Mouse (Mus musculus): ENCODE data around the gene Foxc1. TPM values are rescaled to one million over a fixed set of nuclear protein-coding genes. Genes with fewer than 3 reads are reported as not detected.

Gene Foxc1
- total and polyA plus RNA-seq, 2 experiments: 0.05 to 0.09 TPM

DNA sequence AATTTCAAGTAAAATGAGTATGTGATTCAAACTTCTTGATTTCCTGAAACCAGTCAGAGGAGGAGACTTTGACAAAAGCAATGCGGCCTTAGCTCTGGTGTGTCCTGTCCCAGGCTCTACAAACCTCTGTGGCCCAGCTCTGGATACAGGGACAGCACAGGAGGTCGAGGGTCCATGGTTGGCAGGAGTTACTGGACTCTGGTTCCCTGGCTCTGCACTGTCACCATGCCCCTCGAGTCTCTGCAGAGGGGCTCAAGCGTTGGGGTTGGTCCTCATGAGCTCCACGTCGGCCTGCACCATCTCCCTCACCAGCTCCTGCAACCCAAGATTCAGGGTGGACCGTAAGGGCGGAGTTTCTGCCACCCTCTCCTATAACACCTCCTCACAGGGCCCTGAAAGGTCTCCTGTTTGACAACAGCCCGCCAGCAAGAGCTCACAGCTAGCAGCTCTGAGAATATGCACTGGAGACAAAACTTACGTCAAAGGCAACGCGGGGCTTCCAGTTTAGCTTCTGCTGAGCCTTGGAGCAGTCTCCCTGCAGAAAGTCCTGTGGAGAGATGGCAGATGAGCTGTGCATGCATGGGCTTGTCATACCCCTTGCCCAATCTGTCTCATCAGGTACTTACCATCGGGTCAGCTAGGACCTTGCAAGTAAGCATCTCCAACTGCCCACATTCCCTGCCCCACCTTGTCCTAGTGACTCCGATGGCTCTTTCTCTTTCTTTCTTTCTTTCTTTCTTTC lies 13.4 kb downstream of the Foxc1 start:
- Histone ChIP-seq H3K36me3 (ENCODE audit: control insufficient read depth, insufficient read depth, low read length) (no peaks in the 10 kb centered on the region), H3K9ac (ENCODE audit: low read depth, low read length) (no peak overlapping the region), H3K27me3 (ENCODE audit: control insufficient read depth, insufficient read depth, low read length) (no peaks in the 10 kb centered on the region), H3K4me3 (ENCODE audit: insufficient read depth, low read depth, low read length) (no peak overlapping the region), H3K79me2 (ENCODE audit: control insufficient read depth, insufficient read depth, low read length) (no peaks in the 10 kb centered on the region), H3K27ac (replicated peaks; ENCODE audit: insufficient read depth, low read depth, low read length) (no peak overlapping the region), H3K4me1 (ENCODE audit: control insufficient read depth, insufficient read depth, low read length) (no peaks in the 10 kb centered on the region)
- 75% methylated on average over 14 of the region's 14 CpGs for WGBS
- DNase-seq (ENCODE audit: extremely low read depth, low read depth, low spot score): no peak
- TF ChIP-seq CTCF (IDR thresholded peaks at IDR 0.05; ENCODE audit: low read depth, low read length) (no peak), POLR2A (IDR thresholded peaks at IDR 0.05; ENCODE audit: extremely low read depth, insufficient read depth, low read length) (no peak)

DNA sequence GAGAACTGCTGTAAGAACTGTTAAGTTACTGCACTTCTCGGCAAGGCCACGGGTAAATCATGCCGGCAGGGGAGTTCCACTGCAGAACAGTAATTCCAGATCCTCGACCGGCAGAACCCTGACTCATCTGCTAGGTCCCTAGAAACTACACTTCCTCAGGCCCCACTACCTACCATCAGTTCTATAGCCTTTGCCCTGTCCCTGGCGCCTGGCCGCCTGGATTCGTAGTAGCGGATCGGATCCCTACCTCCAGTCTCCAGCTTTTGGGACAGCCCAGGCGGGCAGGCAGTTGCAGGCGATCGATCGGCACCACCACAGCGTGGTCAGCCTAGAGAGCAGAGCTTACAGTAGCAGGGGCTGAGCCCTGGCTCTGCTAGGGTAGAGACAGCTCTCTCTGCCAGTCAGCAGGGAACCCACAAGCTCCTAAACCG lies 14.2 kb downstream of the Foxc1 start:
- Histone ChIP-seq H3K4me1 (ENCODE audit: control insufficient read depth, insufficient read depth, low read length) (no peaks in the 10 kb centered on the region), H3K79me2 (ENCODE audit: control insufficient read depth, insufficient read depth, low read length) (no peaks in the 10 kb centered on the region), H3K9ac (ENCODE audit: low read depth, low read length) (peak overlapping the region; percentile 68), H3K27me3 (ENCODE audit: control insufficient read depth, insufficient read depth, low read length) (no peaks in the 10 kb centered on the region), H3K36me3 (ENCODE audit: control insufficient read depth, insufficient read depth, low read length) (no peaks in the 10 kb centered on the region), H3K27ac (replicated peaks; ENCODE audit: insufficient read depth, low read depth, low read length) (no peak overlapping the region), H3K4me3 (ENCODE audit: insufficient read depth, low read depth, low read length) (peak overlapping the region; percentile 22; the same call in 1 of the 2 replicates)
- peak; percentile 62 for DNase-seq (ENCODE audit: extremely low read depth, low read depth, low spot score)
- no peak for TF ChIP-seq CTCF (IDR thresholded peaks at IDR 0.05; ENCODE audit: low read depth, low read length)
- no peak for TF ChIP-seq POLR2A (IDR thresholded peaks at IDR 0.05; ENCODE audit: extremely low read depth, insufficient read depth, low read length)
- 7% methylated on average over 16 of the region's 16 CpGs for WGBS

DNA sequence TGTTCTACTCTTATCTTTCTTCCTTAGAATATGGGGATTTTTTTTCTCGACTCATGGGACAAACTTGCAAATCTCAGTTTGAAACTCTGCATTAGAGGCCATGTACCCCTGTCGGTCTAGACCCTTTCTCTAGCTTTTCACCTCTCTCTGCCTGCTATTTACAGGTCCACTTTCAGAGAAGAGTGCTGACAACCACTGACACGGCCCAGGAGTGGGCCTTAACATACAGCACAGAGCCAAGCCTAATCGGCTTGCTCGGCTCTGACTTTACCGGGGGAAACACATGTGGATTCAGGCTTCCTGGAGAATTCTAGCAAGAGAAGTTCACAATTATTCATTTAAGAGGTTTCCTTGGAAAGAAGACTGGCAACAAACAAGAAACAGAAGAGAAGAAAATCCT lies 14.6 kb downstream of the Foxc1 start:
- 54% methylated on average over 6 of the region's 6 CpGs for WGBS
- no peak for TF ChIP-seq CTCF (IDR thresholded peaks at IDR 0.05; ENCODE audit: low read depth, low read length)
- H3K27me3 ChIP-seq (ENCODE audit: control insufficient read depth, insufficient read depth, low read length): no peaks in the 10 kb centered on the region
- no peak overlapping the region for H3K4me3 ChIP-seq (ENCODE audit: insufficient read depth, low read depth, low read length)
- no peak overlapping the region for H3K27ac ChIP-seq (replicated peaks; ENCODE audit: insufficient read depth, low read depth, low read length)
- no peak for DNase-seq (ENCODE audit: extremely low read depth, low read depth, low spot score)
- no peaks in the 10 kb centered on the region for H3K79me2 ChIP-seq (ENCODE audit: control insufficient read depth, insufficient read depth, low read length)
- H3K9ac ChIP-seq (ENCODE audit: low read depth, low read length): no peak overlapping the region
- H3K4me1 ChIP-seq (ENCODE audit: control insufficient read depth, insufficient read depth, low read length): no peaks in the 10 kb centered on the region
- no peaks in the 10 kb centered on the region for H3K36me3 ChIP-seq (ENCODE audit: control insufficient read depth, insufficient read depth, low read length)

DNA sequence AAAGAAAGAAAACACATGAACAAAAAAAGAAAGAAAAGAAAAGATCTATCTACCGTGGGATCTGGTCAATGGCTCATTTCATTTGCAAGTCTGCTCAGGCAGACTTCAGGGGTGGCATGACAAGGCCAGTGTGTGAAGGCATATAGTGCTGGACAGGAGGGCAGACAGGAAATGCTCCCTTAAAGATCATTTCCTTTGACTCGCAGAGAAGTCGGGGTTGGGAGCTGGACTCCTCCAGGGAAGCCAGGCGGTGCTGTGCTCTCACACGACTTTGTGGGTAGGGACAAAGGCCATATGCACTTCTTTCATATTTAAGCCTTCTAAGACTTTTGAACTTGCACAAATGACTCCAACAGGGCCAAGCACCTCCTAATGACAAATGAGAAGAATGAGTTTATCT lies 16.9 kb downstream of the Foxc1 start:
- Histone ChIP-seq H3K4me3 (ENCODE audit: insufficient read depth, low read depth, low read length) (no peak overlapping the region), H3K36me3 (ENCODE audit: control insufficient read depth, insufficient read depth, low read length) (no peaks in the 10 kb centered on the region), H3K9ac (ENCODE audit: low read depth, low read length) (no peak overlapping the region), H3K27ac (replicated peaks; ENCODE audit: insufficient read depth, low read depth, low read length) (no peak overlapping the region), H3K4me1 (ENCODE audit: control insufficient read depth, insufficient read depth, low read length) (no peaks in the 10 kb centered on the region), H3K27me3 (ENCODE audit: control insufficient read depth, insufficient read depth, low read length) (no peaks in the 10 kb centered on the region), H3K79me2 (ENCODE audit: control insufficient read depth, insufficient read depth, low read length) (no peaks in the 10 kb centered on the region)
- DNase-seq (ENCODE audit: extremely low read depth, low read depth, low spot score): no peak
- TF ChIP-seq CTCF (IDR thresholded peaks at IDR 0.05; ENCODE audit: low read depth, low read length) (no peak), POLR2A (IDR thresholded peaks at IDR 0.05; ENCODE audit: extremely low read depth, insufficient read depth, low read length) (no peak)
- WGBS: 77% methylated on average over 5 of the region's 5 CpGs

DNA sequence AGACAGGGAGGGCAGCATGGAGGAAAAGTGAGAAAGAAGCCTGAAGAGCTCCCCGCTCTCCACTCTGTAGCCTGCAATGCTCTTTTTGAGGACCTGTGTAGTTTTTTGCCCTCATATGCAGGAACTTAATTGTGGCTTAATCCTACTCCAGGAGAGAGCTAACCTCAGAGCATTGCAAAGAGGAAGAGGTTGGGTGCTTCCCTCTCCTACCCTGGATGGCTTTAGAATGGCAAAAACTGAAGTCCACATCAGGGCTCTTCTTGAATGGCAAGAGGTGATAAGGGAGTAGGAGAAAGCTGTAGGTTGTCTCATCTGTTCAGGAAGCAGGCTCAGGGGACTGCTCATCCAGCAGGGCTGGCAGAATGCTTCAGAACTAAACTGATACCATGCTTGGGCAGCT lies 18.7 kb downstream of the Foxc1 start:
- Histone ChIP-seq H3K4me3 (ENCODE audit: insufficient read depth, low read depth, low read length) (no peak overlapping the region), H3K27ac (replicated peaks; ENCODE audit: insufficient read depth, low read depth, low read length) (no peak overlapping the region), H3K36me3 (ENCODE audit: control insufficient read depth, insufficient read depth, low read length) (no peaks in the 10 kb centered on the region), H3K79me2 (ENCODE audit: control insufficient read depth, insufficient read depth, low read length) (no peaks in the 10 kb centered on the region), H3K4me1 (ENCODE audit: control insufficient read depth, insufficient read depth, low read length) (no peaks in the 10 kb centered on the region), H3K9ac (ENCODE audit: low read depth, low read length) (no peak overlapping the region), H3K27me3 (ENCODE audit: control insufficient read depth, insufficient read depth, low read length) (no peaks in the 10 kb centered on the region)
- no peak for DNase-seq (ENCODE audit: extremely low read depth, low read depth, low spot score)
- TF ChIP-seq CTCF (IDR thresholded peaks at IDR 0.05; ENCODE audit: low read depth, low read length): no peak
- TF ChIP-seq POLR2A (IDR thresholded peaks at IDR 0.05; ENCODE audit: extremely low read depth, insufficient read depth, low read length): no peak
- 97% methylated on average over 1 of the region's 1 CpGs for WGBS

DNA sequence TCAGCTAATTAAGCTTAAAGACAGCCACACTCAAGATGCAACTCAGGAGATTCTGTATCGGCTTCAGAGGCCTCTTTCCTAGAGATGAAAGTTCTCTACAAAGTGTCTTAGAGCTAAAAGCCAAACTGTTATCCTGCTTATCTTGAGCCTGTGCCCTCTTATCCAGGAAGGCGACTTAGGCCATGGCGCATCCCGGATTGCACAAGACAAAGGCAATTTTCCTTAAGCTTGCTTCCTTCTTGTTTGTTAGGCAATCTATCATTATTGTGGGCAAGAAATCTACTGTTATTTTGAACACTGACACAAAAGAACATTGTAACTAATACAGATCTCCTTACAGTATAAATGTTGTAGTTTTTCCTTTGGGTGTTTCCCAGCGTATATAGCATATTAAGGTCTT lies 20.7 kb downstream of the Foxc1 start:
- no peak for DNase-seq (ENCODE audit: extremely low read depth, low read depth, low spot score)
- no peak overlapping the region for H3K9ac ChIP-seq (ENCODE audit: low read depth, low read length)
- no peak overlapping the region for H3K27ac ChIP-seq (replicated peaks; ENCODE audit: insufficient read depth, low read depth, low read length)
- no peaks in the 10 kb centered on the region for H3K79me2 ChIP-seq (ENCODE audit: control insufficient read depth, insufficient read depth, low read length)
- H3K36me3 ChIP-seq (ENCODE audit: control insufficient read depth, insufficient read depth, low read length): no peaks in the 10 kb centered on the region
- TF ChIP-seq CTCF (IDR thresholded peaks at IDR 0.05; ENCODE audit: low read depth, low read length): no peak
- TF ChIP-seq POLR2A (IDR thresholded peaks at IDR 0.05; ENCODE audit: extremely low read depth, insufficient read depth, low read length): no peak
- 80% methylated on average over 5 of the region's 5 CpGs for WGBS
- no peak overlapping the region for H3K4me3 ChIP-seq (ENCODE audit: insufficient read depth, low read depth, low read length)
- no peaks in the 10 kb centered on the region for H3K27me3 ChIP-seq (ENCODE audit: control insufficient read depth, insufficient read depth, low read length)
- no peaks in the 10 kb centered on the region for H3K4me1 ChIP-seq (ENCODE audit: control insufficient read depth, insufficient read depth, low read length)

All from liver, adult 2 months (tissue).